Mouse (Mus musculus) myocyte (in vitro differentiated cells): ENCODE measurements around the gene Ust.

ENCODE experiments used
- MAX ChIP-seq: IDR thresholded peaks from one replicate; pipeline ENCODE4 v1.6.1; 2011; ENCODE audit warnings: low read depth, mild to moderate bottlenecking, control low read depth
- POLR2A ChIP-seq: IDR thresholded peaks from one replicate; pipeline ENCODE4 v1.6.1; 2011; ENCODE audit warnings: low read depth, mild to moderate bottlenecking, control low read depth, moderate library complexity; ENCODE audit not compliant: insufficient read length
- TCF3 ChIP-seq: IDR thresholded peaks from one replicate; pipeline ENCODE4 v1.6.1; 2011; ENCODE audit warnings: low read depth, control low read depth; ENCODE audit not compliant: insufficient read length

GRCm38 (mm10) chr10:8277094-8277493, 241.5 kb downstream of the Ust start:
- TF ChIP-seq TCF3 (no peak), POLR2A (no peak), MAX (no peak)
